Mouse (Mus musculus) urinary bladder, postnatal 0 days (tissue): ENCODE data around the gene Gm5134. TPM values are rescaled to one million over a fixed set of nuclear protein-coding genes. Genes with fewer than 3 reads are reported as not detected.

Experiments
- microRNA-seq: library from miRNA; unstranded; fragments of <30 nt; microRNA quantifications from one replicate; pipeline ENCODE4, GENCODE M21; 2016
- polyA plus RNA-seq: library from polyadenylated mRNA; unstranded; fragments of >200 nt; fragmentation: Nextera tagmentation; extraction: Ambion mirVana; gene quantifications from 2 replicates; pipeline ENCODE4 v1.2.1, GENCODE M21; 2015

The Gm5134 gene
- not detected in 2 replicates for polyA plus RNA-seq

DNA sequence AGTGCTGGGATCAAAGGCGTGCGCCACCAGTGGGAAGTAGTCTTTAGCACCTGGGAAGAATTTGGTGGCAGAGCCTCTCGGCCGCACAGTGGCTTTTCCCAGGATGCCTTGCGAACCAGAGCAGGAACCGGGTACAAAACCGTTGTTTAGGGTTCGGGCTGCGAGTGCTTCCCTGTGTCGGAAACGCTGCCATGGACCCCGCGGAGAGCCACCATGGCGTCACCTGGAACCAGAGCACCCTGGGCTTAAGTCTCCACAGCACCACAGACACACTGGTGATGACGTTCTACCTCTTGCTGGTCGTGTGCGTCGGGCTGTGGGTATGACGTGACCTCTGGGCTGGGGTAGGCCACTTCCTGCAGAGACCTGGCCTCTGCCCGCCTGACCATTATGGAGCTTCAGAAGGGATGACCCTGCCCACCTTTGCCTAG, at the start of gene Gm5134:
Gm5134 (plus strand) TSS at position 134 of the 431 bp plus-strand sequence.

GRCm38 (mm10) chr10:75921026-75921725, 33.1 kb upstream of the Gm5134 start, which contains the start of gene Smarcb1:
Gene Smarcb1 (minus strand): TSS chr10:75921617.

GRCm38 (mm10) chr10:75932891-75933290, 21.4 kb upstream of the Gm5134 start, which contains the start of gene Chchd10:
Gene Chchd10 (plus strand): TSS chr10:75933130.

GRCm38 (mm10) chr10:75935680-75936541, 18.4 kb upstream of the Gm5134 start, which contains the start of gene Mmp11:
Gene Mmp11 (minus strand): TSS chr10:75936496.

DNA sequence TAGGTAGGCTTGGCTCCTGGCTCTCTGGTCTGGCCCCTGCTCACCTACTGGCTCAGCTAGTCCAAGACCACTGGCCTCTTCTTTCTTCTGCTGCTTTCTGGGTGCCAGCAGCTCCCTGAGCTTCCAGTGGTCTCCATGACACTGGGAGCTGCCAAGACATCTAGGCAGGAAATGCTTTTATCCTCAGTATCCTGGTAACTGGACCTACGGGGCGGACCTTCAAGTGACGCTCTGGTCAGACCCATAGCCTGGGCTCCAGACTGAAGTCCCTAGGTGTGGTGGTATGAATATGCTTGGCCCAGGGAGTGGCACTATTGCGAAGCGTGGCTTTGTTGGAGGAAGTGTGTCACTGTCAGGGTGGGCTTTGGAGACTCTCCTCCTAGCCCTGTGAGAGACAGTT, 13.8 kb upstream of the Gm5134 start, which contains the start of gene Gm867:
Gm867 (minus strand) TSS at position 153 of the 400 bp plus-strand sequence.

GRCm38 (mm10) chr10:75942736-75943477, 11.4 kb upstream of the Gm5134 start, which contains the start of gene Vpreb3:
Gene Vpreb3 (plus strand): TSS chr10:75943057.

GRCm38 (mm10) chr10:76032402-76033118, 78.2 kb downstream of the Gm5134 start, which contains the start of gene Zfp280b:
Gene Zfp280b (plus strand): TSS chr10:76032650.

Small RNA genes lying within 50 kb of the gene (microRNA-seq; reads per million reads assigned to microRNA genes)
- gene Mir6409 = not detected

Other genes starting within 250 kb of the Gm5134 start
- gene Cabin1, start 190.2 kb upstream of the Gm5134 start, polyA plus RNA-seq = 17.0 and 18.6 TPM in 2 replicates
- 45.8 and 51.8 TPM in 2 replicates for gene Ddt, start 181.1 kb upstream of the Gm5134 start, polyA plus RNA-seq
- gene Gm20441, start 173.6 kb upstream of the Gm5134 start, polyA plus RNA-seq = 0.28 and 1.0 TPM in 2 replicates
- 60.8 and 65.5 TPM in 2 replicates for gene Gstt3, start 173.1 kb upstream of the Gm5134 start, polyA plus RNA-seq
- 49.2 and 49.8 TPM in 2 replicates for gene Gstt1, start 155.9 kb upstream of the Gm5134 start, polyA plus RNA-seq
- not detected in 2 replicates for gene Gstt4, start 132.0 kb upstream of the Gm5134 start, polyA plus RNA-seq
- 21.6 and 26.6 TPM in 2 replicates for gene Gstt2, start 117.1 kb upstream of the Gm5134 start, polyA plus RNA-seq
- gene Mif, start 94.3 kb upstream of the Gm5134 start, polyA plus RNA-seq = 1,044 and 1,157 TPM in 2 replicates
- 0.48 and 1.1 TPM in 2 replicates for gene Derl3, start 61.1 kb upstream of the Gm5134 start, polyA plus RNA-seq
- 77.3 and 83.6 TPM in 2 replicates for gene Smarcb1, start 32.9 kb upstream of the Gm5134 start, polyA plus RNA-seq
- gene Chchd10, start 21.4 kb upstream of the Gm5134 start, polyA plus RNA-seq = 120 and 128 TPM in 2 replicates
- gene Mmp11, start 18.0 kb upstream of the Gm5134 start, polyA plus RNA-seq = 14.1 and 14.9 TPM in 2 replicates
- gene Gm867, start 13.8 kb upstream of the Gm5134 start, polyA plus RNA-seq = 0.29 TPM in 1 of 2 replicates, not detected in the other
- 0.36 TPM in 1 of 2 replicates, not detected in the other for gene Vpreb3, start 11.5 kb upstream of the Gm5134 start, polyA plus RNA-seq
- gene Zfp280b, start 78.1 kb downstream of the Gm5134 start, polyA plus RNA-seq = 11.1 and 11.6 TPM in 2 replicates
- gene Slc5a4b, start 156.4 kb downstream of the Gm5134 start, polyA plus RNA-seq = not detected in 2 replicates
- not detected in 2 replicates for gene Slc5a4a, start 192.9 kb downstream of the Gm5134 start, polyA plus RNA-seq